Mouse (Mus musculus) megakaryocyte, embryonic 14.5 days (primary cell): ENCODE results near the gene Vmn1r55.

ENCODE experiments used
- FLI1 ChIP-seq: IDR thresholded peaks from 2 replicates; pipeline ENCODE4 v1.6.1; 2012; ENCODE audit warnings: low read length, inconsistent platforms, mixed read lengths
- GATA1 ChIP-seq: IDR thresholded peaks from 3 replicates; pipeline ENCODE4 v1.6.1; 2012; ENCODE audit warnings: mixed read lengths, low read length, inconsistent platforms, borderline replicate concordance

DNA sequence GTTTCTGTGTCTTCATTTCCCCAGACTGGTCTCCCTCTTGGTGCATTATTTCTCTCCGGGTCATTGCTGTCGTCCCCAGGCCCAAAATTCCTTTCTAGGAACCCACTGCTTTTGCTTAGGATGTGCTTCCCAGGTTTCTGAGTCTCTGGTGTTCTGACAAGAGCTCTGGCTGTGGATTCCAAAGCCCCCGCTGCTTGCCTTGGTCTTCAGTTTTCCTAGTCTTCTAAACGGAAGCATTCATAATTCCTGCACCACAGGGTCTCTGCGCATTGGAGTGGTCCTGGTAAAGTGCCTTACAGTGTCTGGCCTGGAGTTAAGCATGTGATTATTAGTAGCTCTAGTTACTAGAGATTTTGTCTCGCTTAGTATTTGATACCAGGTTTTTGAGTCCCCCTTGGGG lies 68.7 kb downstream of the Vmn1r55 start:
- TF ChIP-seq GATA1 = no peak
- no peak for TF ChIP-seq FLI1
